Mouse (Mus musculus) right cerebral cortex, postnatal 4 days (tissue): ENCODE results near the gene Scgb1b27.
"Not testable (repeated sequence)": the region's sequence is repeated elsewhere in the genome, so short reads cannot be mapped to it uniquely, and the experiment has no call there.

Experiments
- DNase-seq: peaks from one replicate; pipeline ENCODE4 v3.0.0-alpha.2; 2022

Gene Scgb1b27

GRCm38 (mm10) chr7:34021183-34021582 is at the start of gene Scgb1b27:
Gene Scgb1b27, plus strand, starts transcription at chr7:34021483.
- not testable (repeated sequence) for DNase-seq

DNA sequence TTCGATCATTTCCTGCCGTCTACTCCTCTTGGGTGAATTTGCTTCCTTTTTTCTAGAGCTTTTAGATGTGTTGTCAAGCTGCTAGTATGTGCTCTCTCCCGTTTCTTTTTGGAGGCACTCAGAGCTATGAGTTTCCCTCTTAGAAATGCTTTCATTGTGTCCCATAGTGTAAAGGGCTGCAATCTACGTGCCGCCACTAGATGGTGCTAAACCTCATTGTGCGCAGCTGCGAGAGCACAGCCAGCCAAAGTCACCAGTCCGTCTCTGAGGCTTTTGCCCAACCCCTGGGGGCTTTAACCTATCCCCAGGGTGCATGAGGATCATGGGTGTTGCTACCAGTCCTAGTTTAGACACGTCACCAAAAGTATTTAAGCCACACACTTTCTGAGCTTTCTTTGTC is 39.0 kb upstream of the Scgb1b27 start:
- peak; percentile 26 for DNase-seq

- no peak for DNase-seq
These were observed 7.4 kb upstream of the Scgb1b27 start, which contains the start of gene Scgb2b27 for GRCm38 (mm10) chr7:34013842-34014241. Gene Scgb2b27, minus strand, starts transcription at chr7:34013942.

DNA sequence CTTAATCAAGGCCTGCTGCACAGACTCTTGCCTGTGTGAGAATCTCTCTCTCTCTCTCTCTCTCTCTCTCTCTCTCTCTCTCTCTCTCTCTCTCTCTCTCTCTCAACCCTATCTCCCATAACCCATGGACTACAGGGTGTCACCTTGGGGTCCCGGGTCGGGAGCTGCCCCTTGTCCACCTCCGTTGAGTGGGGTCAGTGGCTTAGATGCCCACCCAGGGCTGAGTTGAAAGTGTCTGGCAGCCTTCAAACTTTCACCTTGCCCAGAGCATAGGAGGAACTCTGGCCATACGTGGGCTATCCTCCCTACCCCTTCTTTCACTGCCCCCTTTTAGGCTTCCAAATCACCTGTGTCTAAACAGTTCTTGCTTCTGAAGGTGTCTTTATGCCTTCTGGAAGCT is 4.4 kb downstream of the Scgb1b27 start:
- no peak for DNase-seq

- DNase-seq = not testable (repeated sequence)
These were observed 5.9 kb downstream of the Scgb1b27 start for GRCm38 (mm10) chr7:34027202-34027601.

DNA sequence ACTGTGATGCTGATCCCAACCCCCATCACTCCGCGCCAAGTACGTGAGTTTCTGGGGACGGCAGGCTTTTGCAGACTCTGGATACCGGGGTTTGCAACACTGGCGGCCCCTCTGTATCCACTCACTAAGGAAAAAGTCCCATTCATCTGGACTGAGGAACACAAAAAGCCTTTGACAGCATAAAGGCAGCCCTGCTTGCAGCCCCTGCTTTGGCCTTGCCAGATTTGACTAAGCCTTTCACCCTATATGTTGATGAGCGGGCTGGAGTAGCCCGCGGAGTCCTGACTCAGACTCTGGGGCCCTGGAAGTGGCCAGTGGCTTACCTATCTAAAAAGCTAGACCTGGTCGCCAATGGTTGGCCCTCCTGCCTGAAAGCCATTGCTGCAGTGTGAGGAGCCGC is 8.7 kb downstream of the Scgb1b27 start:
- DNase-seq = no peak

GRCm38 (mm10) chr7:34034579-34034978 is 13.3 kb downstream of the Scgb1b27 start:
- not testable (repeated sequence) for DNase-seq

DNA sequence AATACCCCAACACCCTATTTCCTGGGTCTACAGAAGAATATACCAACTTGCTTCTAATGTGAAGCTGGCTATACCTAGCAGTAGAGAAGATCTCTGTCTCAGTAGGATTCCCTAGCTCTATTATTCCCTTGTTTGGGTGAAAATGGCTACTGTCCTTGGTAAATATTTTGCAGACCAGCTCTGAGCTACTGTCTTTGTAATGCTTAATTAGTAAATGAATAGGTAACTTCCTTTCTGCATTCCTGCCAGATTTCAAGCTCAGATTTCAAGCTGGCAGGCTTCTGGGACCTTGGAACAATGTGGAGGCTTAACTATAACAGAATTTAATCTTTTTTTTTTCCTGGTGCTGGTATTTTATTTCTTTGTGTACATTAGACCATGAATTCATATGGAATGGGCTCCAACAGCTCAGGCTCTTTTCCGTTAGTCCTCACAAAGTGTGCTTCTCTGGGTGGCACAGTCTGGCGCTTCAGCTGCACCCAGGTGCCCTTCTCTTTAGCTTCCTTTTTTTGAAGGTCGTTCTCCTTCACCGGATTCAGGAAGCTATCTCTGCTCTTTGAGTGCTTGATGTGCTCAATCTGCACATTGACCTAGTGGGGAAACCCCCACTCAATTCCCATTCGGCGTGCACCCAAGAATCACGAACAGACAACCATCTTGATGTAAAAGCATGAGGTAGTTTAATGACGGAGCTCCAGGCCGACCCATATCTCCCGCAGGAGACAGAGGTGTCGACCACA is 15.0 kb downstream of the Scgb1b27 start:
- not testable (repeated sequence) for DNase-seq

DNA sequence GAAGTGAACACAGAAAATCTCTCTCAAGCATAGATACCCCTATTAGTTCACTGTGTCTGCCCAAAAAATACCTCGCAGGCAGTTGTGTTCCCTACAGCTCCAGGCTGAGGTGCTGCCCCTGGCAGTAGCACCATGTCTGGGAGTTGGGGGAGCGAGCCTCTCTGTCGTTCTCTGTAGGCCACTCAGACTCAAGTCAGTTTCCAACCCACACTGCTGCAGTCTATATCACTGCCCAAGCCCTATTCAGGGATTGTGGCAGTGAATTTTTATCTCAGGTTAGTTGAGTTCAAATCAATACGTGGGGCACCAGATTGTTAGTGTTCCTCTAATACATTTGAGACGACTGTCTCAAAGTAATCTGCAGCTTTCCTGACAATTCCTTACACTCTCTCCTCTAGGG is 46.8 kb downstream of the Scgb1b27 start:
- DNase-seq = not testable (repeated sequence)
